Mouse (Mus musculus) kidney, adult 2 months (tissue): ENCODE data around the gene Ankrd17.

ENCODE experiments used
- CTCF ChIP-seq: fragments of 200-500 bp; conservative IDR thresholded peaks from 2 replicates; pipeline ENCODE4 v1.5.1; 2011; ENCODE audit warnings: low read depth, mild to moderate bottlenecking, control low read depth, low read length, moderate library complexity, mixed read lengths; ENCODE audit not compliant: insufficient read depth, insufficient read length
- POLR2A ChIP-seq: fragments of 200-500 bp; IDR thresholded peaks from one replicate; pipeline ENCODE4 v1.6.1; 2011; ENCODE audit warnings: low read depth, low read length, control low read depth

- TF ChIP-seq CTCF (no peak), POLR2A (no peak)
Observed at GRCm38 (mm10) chr5:90414142-90414924, 48.0 kb upstream of the Ankrd17 start.
